Mouse (Mus musculus) midbrain, postnatal 0 days (tissue): ENCODE measurements around the gene Taf6. TPM values are rescaled to one million over a fixed set of nuclear protein-coding genes. Genes with fewer than 3 reads are reported as not detected.
A peak's percentile ranks its signal among the peaks of the same experiment; 100 is the strongest.

Experiments
- ATAC-seq: fragments of 200-750 bp; cut with Nextera tagmentation; 2 replicates; pipeline ENCODE4 v1.8.0; 2017; ENCODE audit warnings: moderate number of reproducible peaks, mild to moderate bottlenecking, moderate TSS enrichment, moderate library complexity; ENCODE audit not compliant: low FRiP score
- DNase-seq: peaks from one replicate; pipeline ENCODE4 v3.0.0-alpha.2; 2015; ENCODE audit warnings: low spot score
- H3K27ac ChIP-seq: fragments of 300-500 bp; sonication (generic); 2 replicates; pipeline ENCODE4 v1.5.1; 2014; ENCODE audit warnings: low read depth, mild to moderate bottlenecking, low read length, mixed read lengths
- H3K27me3 ChIP-seq: fragments of 300-500 bp; sonication (generic); 2 replicates; pipeline ENCODE4 v1.6.1; 2014; ENCODE audit warnings: low read length, control low read depth, mixed read lengths; ENCODE audit not compliant: insufficient read depth
- H3K36me3 ChIP-seq: fragments of 300-500 bp; sonication (generic); 2 replicates; pipeline ENCODE4 v1.6.1; 2014; ENCODE audit warnings: low read length, control low read depth, mixed read lengths; ENCODE audit not compliant: insufficient read depth
- H3K4me1 ChIP-seq: fragments of 300-500 bp; sonication (generic); 2 replicates; pipeline ENCODE4 v1.6.1; 2014; ENCODE audit warnings: mild to moderate bottlenecking, control low read depth, antibody characterized with exemption, low read length, mixed read lengths; ENCODE audit not compliant: insufficient read depth
- H3K4me2 ChIP-seq: fragments of 300-500 bp; sonication (generic); 2 replicates; pipeline ENCODE4 v1.6.1; 2014; ENCODE audit warnings: low read depth, mild to moderate bottlenecking, low read length, mixed read lengths; ENCODE audit not compliant: poor library complexity, severe bottlenecking
- H3K4me3 ChIP-seq: fragments of 300-500 bp; sonication (generic); 2 replicates; pipeline ENCODE4 v1.5.1; 2014; ENCODE audit warnings: low read depth, mild to moderate bottlenecking, low read length, moderate library complexity
- H3K9ac ChIP-seq: fragments of 300-500 bp; sonication (generic); replicated peaks from 2 replicates; pipeline ENCODE4 v1.6.1; 2014; ENCODE audit warnings: mild to moderate bottlenecking, low read length, moderate library complexity, mixed read lengths; ENCODE audit not compliant: poor library complexity, severe bottlenecking
- H3K9me3 ChIP-seq: fragments of 300-500 bp; sonication (generic); 2 replicates; pipeline ENCODE4 v1.6.1; 2016; ENCODE audit warnings: low read length, control low read depth
- CTCF ChIP-seq: IDR thresholded peaks from 2 replicates; pipeline ENCODE4 v1.5.1; 2016; ENCODE audit warnings: antibody characterized with exemption, mild to moderate bottlenecking
- WGBS: fragments of 180-500 bp; shearing (Covaris S2); extraction: QIAGEN DNeasy Blood & Tissue Kit; methylation state at CpG from one replicate; pipeline ENCODE4 v1.1.7; 2014; 5-methylcytosine and 5-hydroxymethylcytosine counted together
- polyA plus RNA-seq: library from polyadenylated mRNA; unstranded; fragments of >200 nt; fragmentation: Nextera tagmentation; extraction: Ambion mirVana; gene quantifications from 2 replicates; pipeline ENCODE4 v1.2.1, GENCODE M21; 2015
- total RNA-seq: library from RNA; depleted of rRNA; stranded (reverse); fragments of >200 nt; gene quantifications from 2 replicates; pipeline ENCODE4 v1.2.3, GENCODE M21; 2014

Gene Taf6
- total and polyA plus RNA-seq, 2 experiments from 2014 or later: 49.8 to 90.3 TPM

GRCm38 (mm10) chr5:138193771-138194727, 6.8 kb upstream of the Taf6 start, which contains the start of gene Mblac1:
Mblac1 (plus strand) TSS chr5:138194314.
- ATAC-seq (peak; percentile 81), DNase-seq (peak; percentile 88)
- H3K9ac ChIP-seq: peak within 1 kb of the TSS; percentile 86
- no peak; the same call in 1 of the 2 replicates for TF ChIP-seq CTCF
- H3K9me3 ChIP-seq: no peaks in the 10 kb centered on the region
- peak within 1 kb of the TSS; percentile 92 for H3K27ac ChIP-seq
- H3K4me1 ChIP-seq: peaks cover 3% of the 10 kb centered on the region; the same call in 1 of the 2 replicates
- peak within 1 kb of the TSS; percentile 95 for H3K4me2 ChIP-seq
- WGBS: 6% methylated on average over 54 of the region's 54 CpGs
- peak within 1 kb of the TSS; percentile 76 for H3K4me3 ChIP-seq
- H3K36me3 ChIP-seq: peaks cover 18% of the 10 kb centered on the region; the same call in 1 of the 2 replicates
- H3K27me3 ChIP-seq: no peaks in the 10 kb centered on the region

- no peaks in the 10 kb centered on the region for H3K4me1 ChIP-seq
- no peaks in the 10 kb centered on the region for H3K9me3 ChIP-seq
- WGBS: under 1% methylated on average over 10 of the region's 10 CpGs
- H3K9ac ChIP-seq: peak overlapping the region; percentile 72
- H3K4me3 ChIP-seq: peak overlapping the region; percentile 65
- ATAC-seq: peak; percentile 84
- TF ChIP-seq CTCF: no peak
- H3K27me3 ChIP-seq: no peaks in the 10 kb centered on the region
- H3K36me3 ChIP-seq: peaks cover 25% of the 10 kb centered on the region; the same call in 1 of the 2 replicates
- peak overlapping the region; percentile 70 for H3K4me2 ChIP-seq
- DNase-seq: peak; percentile 92
- peak overlapping the region; percentile 69; the same call in 1 of the 2 replicates for H3K27ac ChIP-seq
These were observed 533 bp upstream of the Taf6 start for GRCm38 (mm10) chr5:138187661-138188306.

GRCm38 (mm10) chr5:138173217-138173616, 14.0 kb downstream of the Taf6 start:
- WGBS: 86% methylated on average over 3 of the region's 3 CpGs
- TF ChIP-seq CTCF: no peak
- H3K4me2 ChIP-seq: no peak overlapping the region; the same call in none of the 2 replicates
- no peak overlapping the region; the same call in 1 of the 2 replicates for H3K4me3 ChIP-seq
- no peaks in the 10 kb centered on the region for H3K27me3 ChIP-seq
- DNase-seq (no peak), ATAC-seq (no peak)
- H3K9ac ChIP-seq: no peak overlapping the region
- H3K36me3 ChIP-seq: peaks cover 35% of the 10 kb centered on the region
- H3K4me1 ChIP-seq: peaks cover 10% of the 10 kb centered on the region; the same call in 1 of the 2 replicates
- no peaks in the 10 kb centered on the region for H3K9me3 ChIP-seq
- no peak overlapping the region for H3K27ac ChIP-seq

- DNase-seq (peak; percentile 99), ATAC-seq (peak; percentile 95)
- peak within 1 kb of the TSS; percentile 98 for H3K4me2 ChIP-seq
- H3K36me3 ChIP-seq: peaks cover 31% of the 10 kb centered on the region
- H3K9ac ChIP-seq: peak within 1 kb of the TSS; percentile 66
- peak within 1 kb of the TSS; percentile 61 for H3K4me3 ChIP-seq
- WGBS: under 1% methylated on average over 54 of the region's 54 CpGs
- no peaks in the 10 kb centered on the region for H3K27me3 ChIP-seq
- H3K9me3 ChIP-seq: no peaks in the 10 kb centered on the region
- H3K27ac ChIP-seq: peak within 1 kb of the TSS; percentile 87
- H3K4me1 ChIP-seq: peaks cover 10% of the 10 kb centered on the region; the same call in 1 of the 2 replicates
- TF ChIP-seq CTCF: peak; percentile 43; the same call in 1 of the 2 replicates
These were observed 15.4 kb downstream of the Taf6 start, which contains the start of the genes Ap4m1 and Mcm7 for GRCm38 (mm10) chr5:138171695-138172491. Ap4m1 (plus strand) TSS chr5:138172002. Mcm7 (minus strand) TSS chr5:138172422.

- TF ChIP-seq CTCF: peak; percentile 55
- peak overlapping the region; percentile 98 for H3K4me2 ChIP-seq
- peak; percentile 86 for ATAC-seq
- no peaks in the 10 kb centered on the region for H3K27me3 ChIP-seq
- peaks cover 10% of the 10 kb centered on the region; the same call in 1 of the 2 replicates for H3K4me1 ChIP-seq
- peak overlapping the region; percentile 61 for H3K4me3 ChIP-seq
- peak; percentile 98 for DNase-seq
- H3K36me3 ChIP-seq: peaks cover 32% of the 10 kb centered on the region
- under 1% methylated on average over 47 of the region's 47 CpGs for WGBS
- H3K9ac ChIP-seq: peak overlapping the region; percentile 50; the same call in 1 of the 2 replicates
- H3K9me3 ChIP-seq: no peaks in the 10 kb centered on the region
- H3K27ac ChIP-seq: peak overlapping the region; percentile 82
These were observed 16.2 kb downstream of the Taf6 start for GRCm38 (mm10) chr5:138170936-138171561.
